ENCODE assay signal across 11 mouse cellular contexts in the genomic region with DNA sequence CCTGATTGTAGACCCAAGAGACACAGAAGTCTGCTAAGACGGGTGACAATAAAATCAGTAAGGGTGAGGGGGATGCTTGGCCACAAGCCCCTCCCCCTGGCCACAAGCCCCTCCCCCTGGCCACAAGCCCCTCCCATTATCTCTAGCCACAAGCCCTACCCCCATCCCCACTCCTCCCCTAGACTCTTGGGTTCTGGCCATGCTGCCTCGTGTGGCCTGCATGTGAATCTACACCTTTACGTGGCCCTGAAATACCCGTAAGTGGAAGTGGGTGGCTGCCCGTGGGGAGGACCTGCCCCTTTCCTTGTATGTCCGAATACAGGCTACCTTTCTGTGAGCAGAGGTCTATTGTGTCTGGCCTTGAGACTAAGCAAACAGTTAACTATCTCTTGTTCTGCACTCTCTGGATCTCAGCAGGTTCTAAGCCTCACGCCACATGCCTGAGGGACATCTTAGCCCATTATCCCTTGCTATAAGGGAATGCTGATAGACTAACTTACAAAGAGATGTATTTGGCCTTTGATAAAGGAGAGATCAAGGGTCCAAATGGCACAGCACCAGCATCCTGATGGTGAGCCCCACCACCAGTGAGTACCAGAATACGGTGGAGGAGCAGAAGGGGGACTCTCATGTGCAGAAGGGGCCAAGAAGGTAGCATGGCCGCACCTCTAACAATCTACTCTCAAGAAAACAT.
A peak's percentile ranks its signal among the peaks of the same experiment; 100 is the strongest.
DNase-seq lines count a peak whose midpoint lies in the region; ATAC-seq and TF ChIP-seq lines count a peak whose summit lies in the region.
"Had no signal": no experiment of that assay in that cellular context is flagged by ENCODE, and none has a peak within 500 bp of the region (broad histone marks: within the 10 kb centered on the region; RNA-seq: fewer than 3 reads in every experiment).

No protein-coding gene starts in this region.

- H3K9me3 ChIP-seq in heart, postnatal 0 days (replicated peaks; ENCODE audit: control insufficient read depth, low read length) = no peaks in the 10 kb centered on the region
- H3K9me3 ChIP-seq: limb, embryonic 13.5 days; stomach, embryonic 15.5 days had no signal

- ATAC-seq in heart, postnatal 0 days (ENCODE audit: insufficient read depth, low read depth) = 0 out of 2 replicates have a peak, but pooled peaks have one; percentile 12
- ATAC-seq in activated CD4-positive, CD25-positive, alpha-beta regulatory T cell, adult 4 months = no peak

- TF ChIP-seq EP300 in heart, postnatal 0 days (IDR thresholded peaks at IDR 0.05; ENCODE audit: low read depth) = no peak

- no peak overlapping the region for H3K9ac ChIP-seq in heart, postnatal 0 days (replicated peaks; ENCODE audit: low read depth, low read length)
- H3K9ac ChIP-seq: limb, embryonic 13.5 days; stomach, embryonic 15.5 days had no signal

- TF ChIP-seq CTCF in heart, postnatal 0 days (IDR thresholded peaks at IDR 0.05; ENCODE audit: low read depth) = no peak
- TF ChIP-seq CTCF in thymus, adult 2 months (IDR thresholded peaks at IDR 0.05; ENCODE audit: borderline replicate concordance, control insufficient read depth, extremely low read depth, insufficient read depth, low read length, poor library complexity) = no peak

- no peak for DNase-seq in heart, postnatal 0 days (ENCODE audit: low spot score)
- no peak for DNase-seq in heart, postnatal 10 days
- DNase-seq in thymus, postnatal 0 days (ENCODE audit: low spot score) = peak; percentile 5
- DNase-seq in thymus, adult 2 months = no peak
- DNase-seq in adipocyte (ENCODE audit: low spot score) = peak; percentile 51
- DNase-seq in splenic B cell, adult 2 months (ENCODE audit: low read depth, low spot score) = peak; percentile 40
- no peak for DNase-seq in spleen, adult 12 weeks (ENCODE audit: low spot score)
- DNase-seq: gastrocnemius, postnatal 36 days had no signal

- 85% methylated on average over 9 of the region's 9 CpGs for WGBS in heart, postnatal 0 days
- 71% methylated on average over 9 of the region's 9 CpGs for WGBS in thymus, adult 2 months

- no peaks in the 10 kb centered on the region for H3K27me3 ChIP-seq in heart, postnatal 0 days (ENCODE audit: control insufficient read depth, insufficient read depth, low read length)
- H3K27me3 ChIP-seq in thymus, adult 2 months (ENCODE audit: control insufficient read depth, insufficient read depth, low read length) = no peaks in the 10 kb centered on the region
- H3K27me3 ChIP-seq in splenic B cell, adult 2 months (ENCODE audit: control insufficient read depth, insufficient read depth, low read length, poor library complexity, severe bottlenecking) = no peaks in the 10 kb centered on the region
- H3K27me3 ChIP-seq: limb, embryonic 13.5 days; stomach, embryonic 15.5 days had no signal

- intact Hi-C loops in heart, postnatal 10 days (cut with DNase I) = no loop called here

- peaks cover 16% of the 10 kb centered on the region; the same call in 1 of the 2 replicates for H3K4me1 ChIP-seq in heart, postnatal 0 days (ENCODE audit: control insufficient read depth, insufficient read depth)
- no peaks in the 10 kb centered on the region for H3K4me1 ChIP-seq in thymus, adult 2 months (replicated peaks; ENCODE audit: control insufficient read depth, insufficient read depth, low read length)

- no peak overlapping the region for H3K4me2 ChIP-seq in heart, postnatal 0 days (ENCODE audit: low read depth, low read length)
- H3K4me2 ChIP-seq: limb, embryonic 13.5 days; stomach, embryonic 15.5 days had no signal

- TF ChIP-seq POLR2A in thymus, adult 2 months (IDR thresholded peaks at IDR 0.05; ENCODE audit: control insufficient read depth, extremely low read depth, insufficient read depth, low read length, poor library complexity) = no peak

- peak overlapping the region; percentile 44 for H3K27ac ChIP-seq in heart, postnatal 0 days (ENCODE audit: low read depth)
- H3K27ac ChIP-seq in thymus, adult 2 months (ENCODE audit: control insufficient read depth, insufficient read depth, low read length) = no peak overlapping the region
- H3K27ac ChIP-seq: limb, embryonic 13.5 days; stomach, embryonic 15.5 days had no signal

- no peaks in the 10 kb centered on the region for H3K36me3 ChIP-seq in heart, postnatal 0 days (replicated peaks; ENCODE audit: control insufficient read depth, insufficient read depth, low read length)
- H3K36me3 ChIP-seq in thymus, adult 2 months (ENCODE audit: control insufficient read depth, insufficient read depth, low read length) = no peaks in the 10 kb centered on the region
- no peaks in the 10 kb centered on the region for H3K36me3 ChIP-seq in splenic B cell, adult 2 months (ENCODE audit: control insufficient read depth, insufficient read depth, low read length, poor library complexity, severe bottlenecking)
- H3K36me3 ChIP-seq: limb, embryonic 13.5 days; stomach, embryonic 15.5 days had no signal

- H3K4me3 ChIP-seq in heart, postnatal 0 days (ENCODE audit: low read depth, low read length) = no peak overlapping the region
- H3K4me3 ChIP-seq in thymus, adult 2 months (ENCODE audit: control insufficient read depth, insufficient read depth, low read length) = no peak overlapping the region
- H3K4me3 ChIP-seq: limb, embryonic 13.5 days; stomach, embryonic 15.5 days had no signal

Comparison
In these comparisons a context has a peak if more than half of its experiments do, and no peak if none do; other contexts are left out.
1. DNase-seq: peak in thymus, postnatal 0 days (single experiment), adipocyte (single experiment) and splenic B cell, adult 2 months (single experiment); none in heart, postnatal 0 days (single experiment), heart, postnatal 10 days (0 of 2), thymus, adult 2 months (single experiment) and spleen, adult 12 weeks (single experiment).